Mouse (Mus musculus) testis, adult 2 months (tissue): ENCODE measurements around the gene Nkd2. TPM values are rescaled to one million over a fixed set of nuclear protein-coding genes. Genes with fewer than 3 reads are reported as not detected.

Experiments
- H3K27ac ChIP-seq: fragments of 200-500 bp; 2 replicates; pipeline ENCODE4 v1.5.1; 2012; ENCODE audit warnings: low read depth, low read length; ENCODE audit not compliant: control insufficient read depth, insufficient read depth
- H3K27me3 ChIP-seq: fragments of 200-500 bp; 2 replicates; pipeline ENCODE4 v1.6.1; 2012; ENCODE audit warnings: mild to moderate bottlenecking, low read length, moderate library complexity; ENCODE audit not compliant: control insufficient read depth, insufficient read depth
- H3K36me3 ChIP-seq: fragments of 200-500 bp; 2 replicates; pipeline ENCODE4 v1.6.1; 2012; ENCODE audit warnings: mild to moderate bottlenecking, low read length; ENCODE audit not compliant: control insufficient read depth, insufficient read depth
- H3K4me1 ChIP-seq: fragments of 200-500 bp; 2 replicates; pipeline ENCODE4 v1.6.1; 2012; ENCODE audit warnings: low read length; ENCODE audit not compliant: control insufficient read depth, insufficient read depth
- H3K4me3 ChIP-seq: fragments of 200-500 bp; 2 replicates; pipeline ENCODE4 v1.5.1; 2012; ENCODE audit warnings: low read depth, mild to moderate bottlenecking, low read length, moderate library complexity, mixed read lengths; ENCODE audit not compliant: control insufficient read depth
- CTCF ChIP-seq: fragments of 200-500 bp; IDR thresholded peaks from 2 replicates; pipeline ENCODE4 v1.5.1; 2012; ENCODE audit warnings: low read depth, mild to moderate bottlenecking, inconsistent platforms, low read length, moderate library complexity; ENCODE audit not compliant: control insufficient read depth, insufficient read depth, insufficient replicate concordance
- POLR2A ChIP-seq: fragments of 200-500 bp; IDR thresholded peaks from 2 replicates; pipeline ENCODE4 v1.6.1; 2012; ENCODE audit warnings: low read depth, mild to moderate bottlenecking, inconsistent platforms, low read length, moderate library complexity; ENCODE audit not compliant: control insufficient read depth
- polyA plus RNA-seq: library from polyadenylated mRNA; depleted of rRNA; stranded (reverse); fragments of >200 nt; gene quantifications from 2 replicates; pipeline ENCODE4 v1.2.3, GENCODE M21; 2012

Gene Nkd2
- polyA plus RNA-seq, 1 experiment: 3.8 TPM

DNA sequence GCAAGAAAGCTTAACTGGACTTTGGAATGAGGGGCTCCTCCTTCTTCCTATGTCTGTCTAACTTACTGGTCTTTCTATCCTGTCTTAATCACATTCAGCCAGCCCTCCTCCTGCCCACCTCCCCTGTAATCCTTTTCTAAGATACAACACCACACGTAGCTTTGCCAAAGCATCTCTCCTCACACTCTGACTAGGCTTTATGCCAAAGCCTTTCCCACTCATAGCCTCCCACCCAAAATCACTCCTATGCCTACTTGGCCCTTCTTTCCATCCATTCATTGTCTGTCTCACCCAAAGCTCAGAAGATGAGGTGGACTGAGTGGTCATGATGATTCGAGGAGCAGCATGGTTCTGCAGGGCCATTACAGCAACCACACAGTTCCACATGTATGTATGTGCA lies 24.7 kb upstream of the Nkd2 start:
- TF ChIP-seq CTCF: no peak
- H3K27ac ChIP-seq: no peak overlapping the region
- no peak overlapping the region for H3K4me3 ChIP-seq
- H3K27me3 ChIP-seq: no peaks in the 10 kb centered on the region
- H3K4me1 ChIP-seq: no peaks in the 10 kb centered on the region
- no peaks in the 10 kb centered on the region for H3K36me3 ChIP-seq

DNA sequence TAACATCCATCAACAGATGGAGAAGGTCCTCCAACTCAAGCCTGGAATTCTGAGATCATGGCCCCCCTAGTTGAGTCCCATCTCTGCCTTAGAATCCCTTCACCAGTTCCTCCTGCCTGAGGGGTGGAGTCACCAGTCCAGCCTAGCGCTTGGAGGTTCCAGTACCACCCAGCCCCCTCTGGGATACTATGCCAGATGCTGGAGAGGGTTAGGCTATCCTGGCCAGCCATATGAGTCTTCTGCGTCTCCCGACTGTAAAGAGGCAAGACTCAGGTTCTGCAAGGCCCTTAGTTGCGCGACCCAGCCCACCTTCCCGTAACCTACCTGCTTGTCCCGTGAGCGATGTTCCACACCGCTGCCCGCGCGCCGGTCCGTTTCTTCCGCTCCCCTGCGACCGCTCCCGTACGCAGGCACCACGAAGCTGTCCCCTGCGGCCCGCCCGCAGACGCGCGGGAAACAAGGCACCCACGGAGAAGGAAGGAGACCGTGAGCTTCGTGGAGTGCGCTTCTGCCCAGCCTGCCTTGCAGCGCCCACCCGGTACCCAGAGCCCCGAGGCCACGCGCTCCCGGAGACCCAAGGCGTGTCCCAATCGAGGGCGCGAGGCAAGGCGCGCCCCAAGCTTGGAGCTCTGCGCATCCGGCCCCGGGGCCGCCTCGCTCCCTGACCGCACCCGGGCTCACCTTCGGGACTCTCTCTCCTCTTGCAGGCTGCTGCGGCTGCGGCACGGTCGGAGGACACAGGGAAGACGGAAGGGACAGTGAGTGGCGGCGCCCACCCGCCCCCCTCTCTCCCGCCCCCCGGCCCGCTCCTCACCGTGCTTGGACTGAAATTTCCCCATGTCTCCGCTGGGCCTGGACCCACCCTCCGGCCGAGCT lies 604 bp downstream of the Nkd2 start:
- Histone ChIP-seq H3K4me1 (peaks cover 17% of the 10 kb centered on the region), H3K27me3 (no peaks in the 10 kb centered on the region)
- no peak for TF ChIP-seq POLR2A
- TF ChIP-seq CTCF: no peak

DNA sequence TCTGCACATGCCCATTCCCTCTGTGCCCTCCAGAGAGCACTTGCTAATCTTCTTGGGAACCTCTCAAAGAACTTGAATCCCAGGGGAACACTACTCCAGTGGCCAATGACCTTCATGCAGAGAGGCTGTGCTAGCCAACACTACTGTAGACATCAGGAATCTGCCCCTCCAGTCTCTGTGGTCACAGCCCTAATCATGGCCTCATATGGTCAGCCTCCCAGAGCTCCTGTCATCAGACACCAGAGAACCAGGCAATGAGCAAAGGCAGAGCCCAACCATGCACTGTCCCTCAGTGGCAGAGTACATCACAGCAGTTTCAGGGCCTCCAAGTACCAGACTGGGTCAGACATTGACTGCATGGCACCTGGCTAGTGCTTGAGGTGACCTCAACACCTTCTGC lies 4.7 kb downstream of the Nkd2 start:
- Histone ChIP-seq H3K4me3 (no peak overlapping the region), H3K27ac (no peak overlapping the region), H3K27me3 (no peaks in the 10 kb centered on the region), H3K4me1 (peaks cover 14% of the 10 kb centered on the region), H3K36me3 (no peaks in the 10 kb centered on the region)
- TF ChIP-seq CTCF (no peak), POLR2A (no peak)

More for the DNA sequence above, 604 bp downstream of the Nkd2 start:
- no peak overlapping the region for H3K27ac ChIP-seq
- H3K4me3 ChIP-seq: peak overlapping the region; percentile 91
- H3K36me3 ChIP-seq: no peaks in the 10 kb centered on the region

DNA sequence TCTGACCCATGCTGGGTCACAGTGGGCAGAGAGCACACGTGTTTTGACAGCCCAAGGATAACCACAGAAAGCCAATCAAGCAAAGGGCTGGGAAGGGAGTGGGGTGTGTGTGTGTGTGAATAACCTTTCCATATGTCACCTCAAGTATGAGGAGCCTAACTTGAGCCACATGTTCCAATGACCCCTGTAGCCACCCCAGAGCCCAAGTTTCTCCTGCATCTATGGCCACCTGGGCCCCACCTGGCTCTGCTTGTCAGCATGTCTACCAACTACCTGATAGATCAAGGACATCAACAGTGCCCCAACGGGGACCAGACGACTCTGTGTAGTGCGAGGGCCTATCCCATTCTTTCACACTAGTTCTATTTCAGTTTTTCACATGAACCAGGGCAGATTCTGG lies 7.7 kb downstream of the Nkd2 start:
- H3K4me1 ChIP-seq: peaks cover 2% of the 10 kb centered on the region; the same call in 1 of the 2 replicates
- H3K36me3 ChIP-seq: no peaks in the 10 kb centered on the region
- no peaks in the 10 kb centered on the region for H3K27me3 ChIP-seq
- TF ChIP-seq CTCF: no peak
- TF ChIP-seq POLR2A: no peak
- no peak overlapping the region for H3K27ac ChIP-seq
- H3K4me3 ChIP-seq: no peak overlapping the region

DNA sequence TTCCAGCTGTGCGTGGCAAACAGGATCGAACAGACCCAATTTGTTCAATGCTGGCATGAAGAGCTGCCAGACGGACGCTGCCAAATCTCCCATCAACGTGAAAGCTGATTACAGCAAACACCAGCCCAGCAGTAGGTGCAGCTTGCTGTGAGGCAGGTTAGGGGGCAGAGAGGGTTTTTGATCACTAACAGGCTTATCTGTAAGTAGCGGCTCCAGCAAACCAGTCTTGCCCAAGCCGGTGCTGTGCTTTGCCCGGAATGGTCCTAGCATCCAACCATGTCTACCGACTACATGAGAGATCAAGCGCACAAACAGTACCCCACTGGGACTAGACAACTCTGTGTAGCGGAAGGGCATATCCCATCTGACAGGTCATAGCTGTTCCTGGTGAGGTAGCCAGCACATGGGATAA lies 8.3 kb downstream of the Nkd2 start:
- Histone ChIP-seq H3K4me1 (peaks cover 2% of the 10 kb centered on the region; the same call in 1 of the 2 replicates), H3K4me3 (no peak overlapping the region), H3K36me3 (no peaks in the 10 kb centered on the region), H3K27ac (no peak overlapping the region), H3K27me3 (no peaks in the 10 kb centered on the region)
- no peak for TF ChIP-seq CTCF
- TF ChIP-seq POLR2A: no peak

DNA sequence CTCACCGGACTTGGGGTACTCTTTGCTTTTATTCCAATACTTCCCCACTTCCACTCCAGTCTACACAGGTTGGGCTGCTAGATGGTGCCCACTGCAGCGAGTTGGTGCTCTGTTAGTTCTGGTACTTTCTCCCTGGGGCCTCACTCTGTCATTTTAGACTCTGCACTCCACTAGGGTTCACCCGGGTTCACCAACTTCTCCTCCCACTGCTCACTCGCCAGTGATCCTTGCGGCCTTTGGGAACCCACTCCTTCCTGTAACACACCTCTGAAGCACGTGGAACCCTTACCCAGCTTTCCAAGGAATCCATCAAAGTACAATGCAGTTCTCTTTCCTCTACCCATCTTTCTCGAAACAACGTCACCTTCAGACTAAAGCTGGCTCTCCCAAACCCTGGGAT lies 9.7 kb downstream of the Nkd2 start:
- H3K27ac ChIP-seq: no peak overlapping the region
- H3K27me3 ChIP-seq: no peaks in the 10 kb centered on the region
- H3K4me1 ChIP-seq: peaks cover 2% of the 10 kb centered on the region; the same call in 1 of the 2 replicates
- TF ChIP-seq POLR2A (no peak), CTCF (no peak)
- no peak overlapping the region for H3K4me3 ChIP-seq
- no peaks in the 10 kb centered on the region for H3K36me3 ChIP-seq

DNA sequence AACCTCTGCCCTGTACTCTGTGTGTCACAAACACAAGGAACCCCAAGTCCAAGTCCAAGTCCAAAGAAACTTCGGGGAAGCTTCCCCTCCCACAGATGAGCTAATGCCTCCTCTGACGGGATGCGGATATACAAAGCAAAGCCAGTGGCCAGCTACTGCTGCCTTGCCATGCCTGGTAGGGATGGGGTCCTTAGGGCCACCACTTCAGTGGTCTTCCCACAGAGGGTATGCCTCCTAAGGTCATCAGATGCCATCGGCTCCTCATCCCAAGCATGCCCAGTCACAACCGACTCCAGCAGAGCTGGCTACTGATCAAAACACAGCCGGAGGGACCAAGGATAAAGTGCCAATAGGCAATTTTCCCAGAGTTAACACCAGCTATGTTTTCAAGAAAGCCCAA lies 10.9 kb downstream of the Nkd2 start:
- Histone ChIP-seq H3K27me3 (no peaks in the 10 kb centered on the region), H3K27ac (no peak overlapping the region), H3K36me3 (no peaks in the 10 kb centered on the region), H3K4me1 (peaks cover 2% of the 10 kb centered on the region; the same call in 1 of the 2 replicates), H3K4me3 (no peak overlapping the region)
- TF ChIP-seq POLR2A (no peak), CTCF (no peak)
